Mouse (Mus musculus): ENCODE data around the gene Trub1.

DNA sequence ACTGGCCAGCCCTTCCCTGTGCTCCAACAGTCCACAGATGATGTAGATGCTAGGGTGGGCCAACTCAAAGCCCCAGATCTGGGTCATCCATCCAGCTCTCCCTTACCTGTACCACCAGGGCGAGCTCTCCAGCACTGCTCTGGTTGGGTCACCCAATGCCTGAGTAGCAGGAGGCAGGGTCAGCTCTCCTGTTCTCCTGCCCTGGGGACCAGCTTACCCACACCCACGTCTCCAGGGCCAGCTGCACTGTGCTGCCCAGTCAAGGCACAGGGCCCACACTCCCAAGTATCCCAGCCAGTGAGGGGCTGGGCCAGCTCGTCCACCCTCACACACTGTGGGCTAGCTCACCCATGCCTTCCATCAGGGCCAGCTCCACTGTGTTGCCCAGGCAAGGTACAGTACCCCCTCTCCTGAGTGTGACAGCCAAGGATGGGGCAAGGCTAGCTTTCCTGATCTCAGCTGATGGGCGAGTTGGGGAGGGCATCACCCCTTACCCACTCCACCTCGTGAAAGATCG, 29.1 kb downstream of the Trub1 start:
- TF ChIP-seq FLI1 (IDR thresholded peaks at IDR 0.05; ENCODE audit: low read length) (no peak), GATA1 (IDR thresholded peaks at IDR 0.05; ENCODE audit: borderline replicate concordance, low read length) (no peak)

All from megakaryocyte, embryonic 14.5 days (primary cell).